Mouse (Mus musculus) mesoderm, embryonic 11.5 days (tissue): ENCODE results near the gene Sfswap.

Source experiments
- DNase-seq: peaks from one replicate; pipeline ENCODE4 v3.0.0-alpha.2; 2012; ENCODE audit warnings: low read depth, low spot score

Gene Sfswap

DNA sequence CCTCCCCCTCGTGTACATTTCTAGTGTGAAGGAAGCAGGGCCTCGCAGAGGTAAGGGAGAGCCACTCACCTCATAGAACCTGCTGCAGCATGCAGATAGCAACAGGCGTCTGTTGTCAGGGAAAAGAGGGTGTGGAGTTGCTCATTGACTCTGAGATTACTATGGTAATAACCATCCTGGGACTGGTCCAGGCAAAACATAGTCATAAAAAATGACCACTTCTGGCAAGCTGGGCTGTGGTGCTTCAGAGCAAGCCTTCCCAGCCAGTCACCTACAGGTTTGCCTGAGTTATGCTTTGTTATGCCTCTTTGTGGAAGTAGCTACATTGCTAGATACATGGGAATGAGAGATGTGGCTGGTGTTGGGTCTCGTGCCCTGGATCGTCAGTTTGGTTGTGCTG, 26.1 kb downstream of the Sfswap start:
- DNase-seq, result no peak

GRCm38 (mm10) chr5:129529571-129529970, 28.6 kb downstream of the Sfswap start:
- no peak for DNase-seq

- DNase-seq, result no peak
These were observed 32.7 kb downstream of the Sfswap start for GRCm38 (mm10) chr5:129533731-129534130.

GRCm38 (mm10) chr5:129534500-129534899, 33.5 kb downstream of the Sfswap start:
- no peak for DNase-seq

GRCm38 (mm10) chr5:129535021-129535420, 34.0 kb downstream of the Sfswap start:
- DNase-seq, result no peak

- DNase-seq, result no peak
These were observed 34.4 kb downstream of the Sfswap start for GRCm38 (mm10) chr5:129535431-129535830.

- DNase-seq, result no peak
These were observed 37.8 kb downstream of the Sfswap start for GRCm38 (mm10) chr5:129538826-129539225.

DNA sequence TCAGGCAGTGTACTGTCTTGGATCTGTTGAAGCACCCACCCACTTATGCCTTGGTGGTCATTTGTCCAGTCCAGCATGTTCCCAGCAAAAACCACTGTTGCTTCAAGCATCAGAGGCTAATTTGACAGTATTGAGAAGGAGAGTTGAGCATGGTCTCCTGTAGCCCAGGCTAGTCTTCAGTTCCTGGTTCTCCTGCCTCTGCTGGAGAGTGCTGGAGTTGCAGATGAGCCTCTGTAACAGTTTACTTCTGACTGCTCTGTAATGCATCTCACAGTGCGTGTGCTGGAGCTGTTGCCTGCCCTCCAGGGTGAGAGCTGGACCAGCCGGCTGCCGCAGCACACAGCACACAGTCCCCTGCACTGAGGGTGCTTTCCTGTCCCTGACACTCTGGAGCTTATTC, 41.2 kb downstream of the Sfswap start:
- DNase-seq, result no peak

DNA sequence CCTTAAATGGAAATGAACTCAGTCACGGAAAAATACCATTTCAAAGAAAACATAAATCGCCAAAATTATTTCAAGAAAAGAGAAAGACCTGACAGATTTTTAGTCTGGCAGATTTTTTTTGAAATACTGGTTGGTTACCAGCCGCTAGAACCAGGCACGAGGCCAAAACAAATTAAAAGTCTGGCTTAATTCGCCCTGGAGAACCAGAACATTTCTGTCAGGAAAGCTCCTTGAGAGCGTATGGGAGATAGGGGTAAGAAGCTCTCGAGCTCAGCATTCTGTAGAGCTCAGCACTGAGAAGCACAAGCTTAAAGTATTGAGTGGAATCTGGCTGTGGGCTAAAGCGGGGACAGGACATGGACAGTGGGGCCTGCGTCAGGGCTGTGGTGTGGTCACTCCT, 44.8 kb downstream of the Sfswap start:
- no peak for DNase-seq

DNA sequence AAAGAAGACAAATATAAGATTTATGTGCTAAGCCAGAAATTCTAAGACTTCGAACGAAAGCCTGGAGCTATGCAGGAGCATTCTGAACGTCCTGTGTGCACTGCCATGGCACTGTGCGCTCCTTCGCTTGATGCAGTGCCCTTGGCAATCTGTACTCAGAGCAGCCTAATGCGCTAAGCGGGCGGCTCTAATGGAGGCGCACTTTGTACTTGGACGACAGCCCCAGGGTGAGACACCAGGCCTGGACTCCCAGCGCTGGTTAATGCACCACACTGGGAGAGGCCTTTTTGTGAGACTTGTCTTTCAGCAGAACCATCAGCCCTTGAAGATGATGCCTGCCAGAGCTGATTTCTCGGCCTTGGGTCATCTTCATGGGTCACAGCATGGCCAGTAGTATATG, 48.7 kb downstream of the Sfswap start:
- DNase-seq, result no peak

DNA sequence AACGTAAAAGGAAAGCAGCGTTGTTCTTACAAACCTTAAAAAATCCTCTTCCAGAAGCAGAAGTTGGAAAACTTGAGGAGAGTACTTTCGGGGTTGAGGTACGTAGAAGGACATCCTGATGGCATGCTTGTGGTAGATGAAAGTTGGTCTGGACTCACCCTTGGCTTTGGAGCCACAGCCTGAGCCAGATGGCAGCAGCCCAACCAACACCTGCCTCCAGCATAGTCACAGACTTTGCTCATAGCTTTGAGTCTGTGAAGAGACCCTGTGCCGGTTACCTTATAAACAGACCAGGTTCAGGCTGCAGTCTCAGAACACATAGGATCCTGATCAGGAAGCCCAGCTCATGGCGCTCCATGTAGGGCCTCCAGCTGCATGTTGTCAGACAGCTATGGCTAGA, 49.8 kb downstream of the Sfswap start:
- no peak for DNase-seq

- DNase-seq, result no peak
These were observed 51.0 kb downstream of the Sfswap start for GRCm38 (mm10) chr5:129551991-129552390.

DNA sequence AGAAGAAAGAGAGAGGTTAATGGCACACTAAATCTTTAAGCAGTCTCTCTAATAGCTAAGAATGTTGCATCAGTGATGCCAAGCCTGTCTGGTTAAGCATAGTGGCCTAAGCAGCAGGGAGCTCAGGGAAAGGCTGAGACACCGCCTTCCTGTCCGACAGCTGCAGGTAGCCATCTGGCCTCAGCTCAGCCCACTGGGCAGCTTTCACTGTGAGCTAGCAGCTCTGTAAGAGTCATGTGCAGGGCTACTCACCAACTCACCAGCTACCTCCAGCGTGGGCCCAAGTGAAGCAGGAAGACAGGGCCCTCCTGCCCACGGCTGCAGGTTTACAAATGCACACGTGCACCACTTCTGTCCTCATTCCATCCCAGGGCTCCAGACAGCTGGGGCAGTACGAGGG, 52.6 kb downstream of the Sfswap start:
- no peak for DNase-seq

- no peak for DNase-seq
These were observed 57.6 kb downstream of the Sfswap start for GRCm38 (mm10) chr5:129558591-129558990.

- no peak for DNase-seq
These were observed 58.3 kb downstream of the Sfswap start for GRCm38 (mm10) chr5:129559283-129559682.

DNA sequence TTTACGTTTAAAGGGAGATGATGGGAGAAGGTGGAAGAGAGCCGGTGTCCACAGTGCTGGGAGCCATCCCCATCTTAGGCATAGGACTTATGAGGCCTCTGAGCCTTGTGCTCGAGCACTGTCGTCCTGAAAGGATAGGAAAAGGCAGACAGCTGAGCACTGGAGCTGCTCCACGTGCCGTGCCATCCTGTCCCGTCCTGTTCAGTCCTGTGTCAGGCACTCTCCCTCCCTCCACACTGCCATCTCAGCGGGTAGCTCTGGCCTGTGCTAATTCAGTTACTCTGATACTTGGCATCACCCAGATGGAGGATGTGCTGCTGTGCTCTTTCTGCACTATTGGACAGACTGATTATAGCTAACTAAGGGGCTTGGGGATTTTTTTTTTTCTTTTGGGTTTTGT, 61.3 kb downstream of the Sfswap start:
- no peak for DNase-seq

GRCm38 (mm10) chr5:129568596-129568995, 67.6 kb downstream of the Sfswap start:
- no peak for DNase-seq

GRCm38 (mm10) chr5:129578201-129578600, 77.2 kb downstream of the Sfswap start:
- DNase-seq, result no peak

GRCm38 (mm10) chr5:129580046-129580445, 79.0 kb downstream of the Sfswap start:
- DNase-seq, result no peak

DNA sequence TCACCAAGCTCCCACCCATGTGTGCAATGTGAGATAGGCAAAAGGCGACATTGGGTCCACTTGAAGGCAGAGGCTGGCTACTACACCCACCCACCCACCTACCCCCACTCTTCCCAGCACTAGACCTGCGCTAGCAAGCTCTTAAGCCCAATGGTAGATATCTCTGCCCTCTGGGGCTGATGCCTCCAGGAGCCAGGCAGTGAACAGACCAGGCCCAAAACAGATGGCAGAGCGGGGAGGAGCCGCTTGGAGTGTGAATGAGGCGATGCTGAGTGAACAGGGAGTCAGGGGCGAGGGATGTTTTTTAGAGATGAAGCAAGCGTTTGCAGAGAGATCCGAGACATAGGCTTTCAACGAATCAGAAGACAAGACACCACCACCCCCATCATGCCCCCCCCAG, 79.6 kb downstream of the Sfswap start:
- DNase-seq, result no peak

GRCm38 (mm10) chr5:129581015-129581414, 80.0 kb downstream of the Sfswap start:
- DNase-seq, result no peak

DNA sequence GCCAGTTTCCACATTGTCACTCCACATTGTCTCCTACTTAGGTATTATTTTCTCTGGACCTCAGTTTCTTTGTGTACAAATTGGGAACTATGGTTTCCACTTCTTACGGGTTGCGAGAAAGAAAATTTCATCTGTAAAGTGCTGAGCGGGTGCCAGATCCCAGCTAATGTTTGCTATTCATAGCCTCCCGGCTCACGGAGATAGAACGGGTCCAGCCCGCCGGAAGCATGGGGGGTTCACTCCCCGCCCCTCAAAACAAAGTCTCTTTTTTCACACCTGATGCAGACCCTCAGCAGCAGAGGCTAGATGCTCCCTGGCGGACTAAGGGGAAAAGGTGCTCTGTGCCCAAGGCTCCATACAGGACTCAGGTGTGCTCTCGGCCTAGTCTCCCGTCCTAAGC, 82.3 kb downstream of the Sfswap start:
- no peak for DNase-seq

DNA sequence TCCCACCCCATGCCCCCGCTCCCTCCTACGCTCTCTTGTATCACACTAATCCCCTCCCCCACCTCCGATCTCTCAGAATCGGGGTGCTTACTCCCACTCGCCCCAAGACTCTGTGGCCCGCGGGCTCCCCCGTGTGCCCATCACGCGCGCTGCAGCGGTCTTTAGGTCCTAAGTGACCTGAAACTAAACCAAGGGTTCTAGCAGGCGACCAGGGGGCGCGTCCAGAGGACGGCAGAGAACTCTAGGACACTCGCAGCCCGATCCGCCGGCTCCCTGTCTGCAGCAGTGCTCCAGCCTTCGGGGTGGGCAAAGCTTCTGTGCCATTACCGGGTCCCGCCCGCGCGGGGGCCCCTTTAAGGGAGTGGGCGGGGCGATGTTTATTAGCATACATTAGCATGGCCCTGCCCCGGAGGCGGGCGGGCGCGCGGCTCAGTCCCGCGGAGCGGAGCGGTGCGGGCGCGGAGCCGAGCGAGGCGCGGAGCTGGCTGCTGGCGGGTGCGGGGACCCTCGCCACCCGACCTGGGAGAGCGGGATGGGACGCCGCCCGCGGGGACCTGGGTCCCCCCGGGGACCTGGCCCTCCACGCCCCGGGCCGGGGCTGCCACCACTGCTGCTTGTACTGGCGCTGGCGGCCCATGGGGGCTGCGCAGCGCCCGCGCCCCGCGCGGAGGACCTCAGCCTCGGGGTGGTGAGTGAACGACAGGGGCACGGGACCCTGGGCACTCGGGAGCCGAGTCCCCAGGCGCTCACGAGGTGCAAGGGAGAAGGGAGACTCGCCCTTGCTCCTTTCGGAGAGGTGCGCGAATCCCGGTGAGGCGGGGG, 83.0 kb downstream of the Sfswap start, which contains the start of gene Mmp17:
Mmp17 (plus strand) TSS at position 409 of the 822 bp plus-strand sequence.
- peak; percentile 86 for DNase-seq
